Comparison of ENCODE assay signal across 8 mouse cellular contexts in the genomic region with DNA sequence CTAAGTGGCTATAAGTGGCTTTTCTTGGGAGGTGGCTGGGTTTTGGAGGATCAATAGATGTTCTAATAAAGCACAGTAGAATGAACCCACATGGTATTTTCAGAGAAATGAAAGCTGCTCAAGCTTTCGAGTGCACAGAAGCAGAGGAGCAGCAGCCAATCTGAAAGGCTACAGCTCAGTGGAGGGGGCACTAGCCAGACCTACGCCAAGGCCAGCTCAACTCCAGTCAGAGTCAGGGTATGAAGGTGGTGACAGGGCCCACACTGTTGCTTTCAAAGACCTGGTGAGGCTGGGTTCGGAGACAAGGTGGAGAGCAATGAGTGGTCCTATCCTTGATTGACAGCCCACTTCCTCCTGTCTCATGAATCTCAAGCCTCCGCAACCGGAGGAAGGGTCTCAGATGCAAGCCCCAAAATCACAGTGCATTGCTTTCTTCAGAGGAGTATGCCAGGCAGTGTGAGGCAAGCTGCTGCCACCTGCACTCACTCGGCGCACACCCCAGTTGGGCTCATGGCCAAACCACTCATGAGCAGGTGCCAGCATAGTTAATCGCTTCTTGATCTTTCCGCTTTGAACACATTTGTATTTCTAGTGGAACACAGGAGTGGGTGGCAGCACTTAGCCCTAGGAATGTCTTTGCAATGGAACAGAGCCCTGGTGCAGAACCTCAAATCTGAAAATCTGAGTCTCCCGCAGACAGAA.
DNase-seq lines count a peak whose midpoint lies in the region; ATAC-seq and TF ChIP-seq lines count a peak whose summit lies in the region.

No protein-coding gene starts in this region.

- H3K27ac ChIP-seq in liver, adult 2 months (replicated peaks; ENCODE audit: insufficient read depth, low read depth, low read length) = no peak overlapping the region
- no peak overlapping the region for H3K27ac ChIP-seq in liver, postnatal 0 days (ENCODE audit: low read depth)
- no peak overlapping the region for H3K27ac ChIP-seq in forebrain, embryonic 16.5 days (ENCODE audit: low read length)
- H3K27ac ChIP-seq in gastrocnemius, adult 2 months = no peak overlapping the region

- H3K79me2 ChIP-seq in liver, adult 2 months (ENCODE audit: control insufficient read depth, insufficient read depth, low read length) = no peaks in the 10 kb centered on the region

- 55% methylated on average over 10 of the region's 10 CpGs for WGBS in liver, adult 2 months
- WGBS in liver, postnatal 0 days (ENCODE audit: insufficient replicate concordance) = 80% methylated on average over 10 of the region's 10 CpGs
- 35% methylated on average over 10 of the region's 10 CpGs for WGBS in forebrain, embryonic 16.5 days

- TF ChIP-seq CTCF in liver, adult 2 months (IDR thresholded peaks at IDR 0.05; ENCODE audit: low read depth, low read length) = no peak
- no peak for TF ChIP-seq CTCF in liver, postnatal 0 days (IDR thresholded peaks at IDR 0.05; ENCODE audit: low read depth)
- TF ChIP-seq CTCF in gastrocnemius, adult 2 months (IDR thresholded peaks at IDR 0.05) = no peak

- DNase-seq in liver, adult 2 months (ENCODE audit: extremely low read depth, low read depth, low spot score) = peak; percentile 72
- DNase-seq in liver, postnatal 0 days = no peak
- DNase-seq in layer of hippocampus, adult 11-12 months (ENCODE audit: low spot score) = peak; percentile 66
- DNase-seq in lung, postnatal 10 days = peak; percentile 80
- DNase-seq in gastrocnemius, adult 2 months = no peak
- no peak for DNase-seq in natural killer cell, adult 2 months (ENCODE audit: low spot score in 2 of 2)
- DNase-seq in thymus, postnatal 4 days = no peak

- no peaks in the 10 kb centered on the region for H3K9me3 ChIP-seq in liver, postnatal 0 days (ENCODE audit: low read length)
- no peaks in the 10 kb centered on the region for H3K9me3 ChIP-seq in forebrain, embryonic 16.5 days (ENCODE audit: control insufficient read depth, low read length)

- H3K4me1 ChIP-seq in liver, adult 2 months (ENCODE audit: control insufficient read depth, insufficient read depth, low read length) = peaks cover 13% of the 10 kb centered on the region
- no peaks in the 10 kb centered on the region for H3K4me1 ChIP-seq in liver, postnatal 0 days (ENCODE audit: insufficient read depth)
- H3K4me1 ChIP-seq in forebrain, embryonic 16.5 days (replicated peaks; ENCODE audit: control insufficient read depth, insufficient read depth, low read length) = peaks cover 17% of the 10 kb centered on the region

- H3K4me3 ChIP-seq in liver, adult 2 months (ENCODE audit: insufficient read depth, low read depth, low read length) = no peak overlapping the region
- H3K4me3 ChIP-seq in liver, postnatal 0 days (ENCODE audit: low read depth, low read length) = no peak overlapping the region
- H3K4me3 ChIP-seq in forebrain, embryonic 16.5 days (replicated peaks; ENCODE audit: low read length) = no peak overlapping the region
- H3K4me3 ChIP-seq in gastrocnemius, adult 2 months = no peak overlapping the region

- no peaks in the 10 kb centered on the region for H3K36me3 ChIP-seq in liver, adult 2 months (ENCODE audit: control insufficient read depth, insufficient read depth, low read length)
- no peaks in the 10 kb centered on the region for H3K36me3 ChIP-seq in liver, postnatal 0 days (replicated peaks; ENCODE audit: insufficient read depth, low read length)
- no peaks in the 10 kb centered on the region for H3K36me3 ChIP-seq in forebrain, embryonic 16.5 days (ENCODE audit: control insufficient read depth, insufficient read depth)

- intact Hi-C loops in gastrocnemius, adult 2 months (cut with DNase I) = no loop called here

- no peak for TF ChIP-seq EP300 in liver, postnatal 0 days (IDR thresholded peaks at IDR 0.05; ENCODE audit: low read depth)

- no peak overlapping the region for H3K4me2 ChIP-seq in liver, postnatal 0 days (ENCODE audit: low read depth, low read length)
- H3K4me2 ChIP-seq in forebrain, embryonic 16.5 days (ENCODE audit: low read length) = no peak overlapping the region; the same call in 1 of the 2 replicates

- H3K9ac ChIP-seq in liver, adult 2 months (ENCODE audit: low read depth, low read length) = no peak overlapping the region
- H3K9ac ChIP-seq in liver, postnatal 0 days (replicated peaks) = no peak overlapping the region
- H3K9ac ChIP-seq in forebrain, embryonic 16.5 days (replicated peaks; ENCODE audit: low read depth, low read length) = no peak overlapping the region

- TF ChIP-seq POLR2A in liver, adult 2 months (IDR thresholded peaks at IDR 0.05; ENCODE audit: extremely low read depth, insufficient read depth, low read length) = no peak

- H3K27me3 ChIP-seq in liver, adult 2 months (ENCODE audit: control insufficient read depth, insufficient read depth, low read length) = peaks cover 12% of the 10 kb centered on the region
- no peaks in the 10 kb centered on the region for H3K27me3 ChIP-seq in liver, postnatal 0 days (ENCODE audit: insufficient read depth, low read length)
- H3K27me3 ChIP-seq in forebrain, embryonic 16.5 days (replicated peaks; ENCODE audit: control insufficient read depth, insufficient read depth, low read length) = peaks cover 5% of the 10 kb centered on the region

- no peak for ATAC-seq in liver, postnatal 0 days
- peak; percentile 74 for ATAC-seq in forebrain, embryonic 16.5 days

Comparison
In these comparisons a context has a peak if more than half of its experiments do, and no peak if none do; other contexts are left out.
1. DNase-seq: peak in liver, adult 2 months (single experiment), layer of hippocampus, adult 11-12 months (single experiment) and lung, postnatal 10 days (single experiment); none in liver, postnatal 0 days (single experiment), gastrocnemius, adult 2 months (single experiment), natural killer cell, adult 2 months (0 of 2) and thymus, postnatal 4 days (single experiment).